Mouse (Mus musculus) G1E-ER4 (cell line): ENCODE measurements around the gene Usp46. TPM values are rescaled to one million over a fixed set of nuclear protein-coding genes. Genes with fewer than 3 reads are reported as not detected.

ENCODE experiments used
- GATA1 ChIP-seq: IDR thresholded peaks from one replicate; pipeline ENCODE4 v1.8.0; 2012; ENCODE audit warnings: low read length, inconsistent platforms
- polyA plus RNA-seq: library from polyadenylated mRNA; stranded (reverse); fragments of >175 nt; gene quantifications from 2 replicates; pipeline ENCODE4 v1.2.3, GENCODE M21; 2012

Gene Usp46
- 2.9 and 3.2 TPM in 2 replicates for polyA plus RNA-seq

DNA sequence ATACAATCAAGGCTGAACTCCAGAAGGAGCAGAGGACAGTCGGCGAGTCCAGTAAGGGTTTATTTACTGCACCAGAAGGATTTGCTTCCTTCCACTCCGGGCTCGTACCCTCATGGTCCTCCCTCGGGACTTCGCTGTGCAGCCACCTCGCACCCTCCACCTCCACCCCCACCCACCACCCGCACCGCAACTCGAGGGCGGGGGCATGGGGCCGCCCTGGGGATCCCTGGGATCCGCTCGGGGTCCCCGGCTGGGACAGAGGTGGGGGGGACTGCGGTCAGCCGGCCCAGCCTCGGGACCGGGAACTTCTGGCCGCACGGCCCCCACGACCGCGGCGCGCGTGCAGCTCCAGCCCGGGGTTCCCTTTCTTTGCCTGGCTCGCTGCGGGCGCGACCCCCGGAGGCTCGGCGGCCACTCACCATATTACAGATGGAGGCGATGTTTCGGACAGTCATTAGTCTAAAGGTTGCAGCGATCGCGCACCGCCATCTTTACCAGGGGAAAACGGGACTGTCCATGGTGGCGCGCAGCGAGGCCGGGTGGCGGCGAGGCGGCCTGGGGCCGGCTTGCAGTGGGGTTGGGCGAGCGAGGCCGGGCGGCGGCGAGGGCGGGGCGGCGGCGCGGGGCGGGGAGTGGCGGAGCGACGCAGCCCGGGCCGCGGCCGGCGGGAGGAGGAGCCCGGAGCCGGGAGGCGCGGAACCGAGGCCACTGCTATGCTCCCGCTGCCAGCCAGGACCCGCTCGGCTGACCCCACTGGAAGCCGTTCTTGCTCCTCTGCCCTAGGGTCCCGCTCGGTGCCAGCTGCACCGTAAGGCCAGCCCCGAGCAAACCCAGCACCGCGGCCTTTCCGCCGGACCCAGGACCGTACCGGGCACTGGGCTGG is at the start of gene Usp46:
Usp46 (minus strand) TSS at position 601 of the 883 bp plus-strand sequence.
- TF ChIP-seq GATA1: no peak

- no peak for TF ChIP-seq GATA1
Measured at GRCm38 (mm10) chr5:74113961-74114689, 45.9 kb upstream of the Usp46 start.

GRCm38 (mm10) chr5:74105445-74105844 is 37.2 kb upstream of the Usp46 start:
- TF ChIP-seq GATA1: no peak

DNA sequence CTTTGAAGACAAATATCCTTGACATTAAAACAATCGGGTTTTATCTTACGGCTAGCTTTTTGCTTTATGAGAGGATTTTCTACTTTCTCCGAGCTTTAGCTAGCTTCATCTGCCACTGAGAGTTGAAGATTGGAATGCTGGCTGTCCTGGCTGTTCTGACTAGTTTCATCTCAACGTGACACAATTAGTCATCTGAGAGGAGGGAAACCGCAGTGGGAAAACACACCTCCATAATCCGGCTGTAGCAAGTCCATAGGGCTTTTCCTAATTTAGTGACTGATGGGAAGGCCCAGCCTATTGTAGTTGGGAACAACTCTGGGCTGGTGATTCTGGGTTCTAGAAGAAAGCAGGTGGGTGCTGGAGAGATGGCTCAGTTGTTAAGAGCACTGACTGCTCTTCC is 33.5 kb upstream of the Usp46 start:
- no peak for TF ChIP-seq GATA1

GRCm38 (mm10) chr5:74099046-74099445 is 30.8 kb upstream of the Usp46 start:
- TF ChIP-seq GATA1: no peak

DNA sequence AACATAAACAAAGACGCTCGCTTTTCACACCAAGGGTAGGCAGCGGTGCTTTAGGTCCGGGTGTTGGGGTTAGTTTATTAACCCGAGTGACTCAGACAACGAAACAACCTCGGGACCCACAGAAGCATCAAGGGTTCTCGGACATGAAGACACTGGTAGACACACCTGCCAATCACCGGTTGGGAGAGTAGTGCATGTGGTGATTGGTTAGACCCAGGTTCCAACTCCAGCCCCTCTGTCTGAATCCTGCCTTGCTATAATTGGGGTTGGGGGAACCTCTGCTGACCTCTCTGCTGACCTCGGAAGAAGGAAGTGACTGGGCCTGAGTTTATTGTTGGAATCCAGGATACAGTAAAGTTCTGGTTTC is 29.6 kb upstream of the Usp46 start:
- no peak for TF ChIP-seq GATA1

- TF ChIP-seq GATA1: no peak
Measured at GRCm38 (mm10) chr5:74097116-74097853, 29.1 kb upstream of the Usp46 start.

GRCm38 (mm10) chr5:74096060-74096459 is 27.8 kb upstream of the Usp46 start:
- no peak for TF ChIP-seq GATA1

DNA sequence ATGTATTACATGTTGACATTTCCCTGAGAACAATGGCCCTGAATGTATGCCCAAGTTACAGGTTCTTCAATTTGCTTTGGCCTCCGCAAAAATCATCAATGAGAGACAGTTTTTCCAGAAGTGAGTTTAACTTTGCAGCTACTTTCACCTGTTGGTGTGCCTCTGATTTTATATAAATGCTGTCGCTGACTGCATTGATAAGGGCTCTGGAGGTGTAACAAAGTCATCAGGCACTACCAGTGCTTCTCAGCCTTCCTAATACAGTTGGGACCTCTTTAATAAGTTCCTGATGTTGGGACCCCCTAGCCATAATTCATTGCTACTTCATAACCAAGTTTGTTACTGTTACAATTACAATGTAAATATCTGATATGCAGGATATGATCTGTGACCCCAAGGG is 27.4 kb upstream of the Usp46 start:
- no peak for TF ChIP-seq GATA1

DNA sequence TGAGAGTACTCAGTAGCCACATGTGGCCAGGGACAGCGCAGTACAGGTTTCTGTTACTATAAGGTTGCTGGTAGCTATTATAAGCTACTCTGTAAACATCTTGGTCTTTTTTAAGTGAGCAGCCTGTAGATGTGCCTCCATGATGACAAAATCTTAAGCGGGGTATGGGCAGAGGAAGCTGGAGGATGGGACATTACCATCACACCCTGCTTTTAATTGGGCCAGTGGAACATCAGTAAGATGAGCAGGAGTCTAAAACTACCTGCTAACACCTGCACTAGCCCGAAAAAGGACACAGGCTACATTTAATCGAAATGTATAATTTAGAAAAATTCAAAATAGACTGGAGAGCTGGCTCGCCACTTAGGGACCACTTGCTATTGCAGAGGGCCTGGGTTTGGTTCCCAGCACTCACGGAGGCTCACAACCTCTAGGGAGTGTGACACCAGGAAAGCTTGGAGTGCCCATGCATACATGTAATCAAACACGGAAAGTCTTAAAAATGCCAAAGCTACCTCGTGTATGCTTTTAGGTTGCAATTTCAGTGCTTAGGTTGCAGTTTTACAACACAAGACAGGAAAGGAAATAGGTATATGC is 26.7 kb upstream of the Usp46 start:
- TF ChIP-seq GATA1: no peak

- no peak for TF ChIP-seq GATA1
Measured at GRCm38 (mm10) chr5:74093556-74094428, 25.6 kb upstream of the Usp46 start.

- TF ChIP-seq GATA1: no peak
Measured at GRCm38 (mm10) chr5:74092833-74093555, 24.8 kb upstream of the Usp46 start.

DNA sequence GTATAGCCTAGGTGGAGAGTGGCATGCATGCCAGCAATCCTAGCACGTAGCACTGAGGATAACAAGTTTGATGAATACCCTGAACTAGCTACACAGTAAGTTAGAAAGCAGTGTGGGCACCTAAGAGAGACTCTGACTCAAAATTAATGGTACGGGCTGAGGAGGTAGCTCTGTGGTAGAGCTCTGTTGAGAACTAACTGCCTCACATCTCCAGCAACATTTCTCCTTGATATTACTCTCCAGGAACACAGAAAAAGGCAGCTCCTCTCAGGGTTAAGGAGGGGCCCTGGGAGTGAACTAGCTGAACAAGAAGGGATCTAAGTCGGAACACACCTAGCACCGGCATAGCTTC is 24.2 kb upstream of the Usp46 start:
- no peak for TF ChIP-seq GATA1

- TF ChIP-seq GATA1: no peak
Measured at GRCm38 (mm10) chr5:74089643-74090042, 21.4 kb upstream of the Usp46 start.

GRCm38 (mm10) chr5:74081756-74082155 is 13.5 kb upstream of the Usp46 start:
- TF ChIP-seq GATA1: no peak
